Mouse (Mus musculus) kidney, embryonic 15.5 days (tissue): ENCODE measurements around the gene Hectd3. TPM values are rescaled to one million over a fixed set of nuclear protein-coding genes. Genes with fewer than 3 reads are reported as not detected.
A peak's percentile ranks its signal among the peaks of the same experiment; 100 is the strongest.

Experiments used
- ATAC-seq: fragments of 200-750 bp; cut with Nextera tagmentation; replicated peaks from 2 replicates; pipeline ENCODE4 v1.8.0; 2017; ENCODE audit warnings: moderate TSS enrichment; ENCODE audit not compliant: low FRiP score
- H3K27ac ChIP-seq: fragments of 300-500 bp; sonication (generic); 2 replicates; pipeline ENCODE4 v1.5.1; 2015; ENCODE audit warnings: mild to moderate bottlenecking, inconsistent platforms
- H3K27me3 ChIP-seq: fragments of 300-500 bp; sonication (generic); 2 replicates; pipeline ENCODE4 v1.6.1; 2015; ENCODE audit warnings: inconsistent platforms
- H3K36me3 ChIP-seq: fragments of 300-500 bp; sonication (generic); 2 replicates; pipeline ENCODE4 v1.6.1; 2015; ENCODE audit warnings: inconsistent platforms
- H3K4me1 ChIP-seq: fragments of 300-500 bp; sonication (generic); 2 replicates; pipeline ENCODE4 v1.6.1; 2015; ENCODE audit warnings: inconsistent platforms
- H3K4me2 ChIP-seq: fragments of 300-500 bp; sonication (generic); 2 replicates; pipeline ENCODE4 v1.6.1; 2015; ENCODE audit warnings: moderate library complexity, mild to moderate bottlenecking, inconsistent platforms
- H3K4me3 ChIP-seq: fragments of 300-500 bp; sonication (generic); replicated peaks from 2 replicates; pipeline ENCODE4 v1.5.1; 2015; ENCODE audit warnings: mild to moderate bottlenecking, inconsistent platforms
- H3K9ac ChIP-seq: fragments of 300-500 bp; sonication (generic); 2 replicates; pipeline ENCODE4 v1.6.1; 2015; ENCODE audit warnings: mild to moderate bottlenecking, inconsistent platforms
- H3K9me3 ChIP-seq: fragments of 300-500 bp; sonication (generic); replicated peaks from 2 replicates; pipeline ENCODE4 v1.6.1; 2016; ENCODE audit warnings: inconsistent platforms
- WGBS: fragments of 180-500 bp; shearing (Covaris S2); methylation state at CpG from one replicate; pipeline ENCODE4 v1.1.7; 2015; ENCODE audit warnings: mixed read lengths; 5-methylcytosine and 5-hydroxymethylcytosine counted together
- polyA plus RNA-seq: library from polyadenylated mRNA; unstranded; fragments of >200 nt; fragmentation: Nextera tagmentation; extraction: Ambion mirVana; gene quantifications from 2 replicates; pipeline ENCODE4 v1.2.1, GENCODE M21; 2015

Hectd3 gene
- polyA plus RNA-seq, 1 experiment from 2014 or later, result 10.2 TPM

DNA sequence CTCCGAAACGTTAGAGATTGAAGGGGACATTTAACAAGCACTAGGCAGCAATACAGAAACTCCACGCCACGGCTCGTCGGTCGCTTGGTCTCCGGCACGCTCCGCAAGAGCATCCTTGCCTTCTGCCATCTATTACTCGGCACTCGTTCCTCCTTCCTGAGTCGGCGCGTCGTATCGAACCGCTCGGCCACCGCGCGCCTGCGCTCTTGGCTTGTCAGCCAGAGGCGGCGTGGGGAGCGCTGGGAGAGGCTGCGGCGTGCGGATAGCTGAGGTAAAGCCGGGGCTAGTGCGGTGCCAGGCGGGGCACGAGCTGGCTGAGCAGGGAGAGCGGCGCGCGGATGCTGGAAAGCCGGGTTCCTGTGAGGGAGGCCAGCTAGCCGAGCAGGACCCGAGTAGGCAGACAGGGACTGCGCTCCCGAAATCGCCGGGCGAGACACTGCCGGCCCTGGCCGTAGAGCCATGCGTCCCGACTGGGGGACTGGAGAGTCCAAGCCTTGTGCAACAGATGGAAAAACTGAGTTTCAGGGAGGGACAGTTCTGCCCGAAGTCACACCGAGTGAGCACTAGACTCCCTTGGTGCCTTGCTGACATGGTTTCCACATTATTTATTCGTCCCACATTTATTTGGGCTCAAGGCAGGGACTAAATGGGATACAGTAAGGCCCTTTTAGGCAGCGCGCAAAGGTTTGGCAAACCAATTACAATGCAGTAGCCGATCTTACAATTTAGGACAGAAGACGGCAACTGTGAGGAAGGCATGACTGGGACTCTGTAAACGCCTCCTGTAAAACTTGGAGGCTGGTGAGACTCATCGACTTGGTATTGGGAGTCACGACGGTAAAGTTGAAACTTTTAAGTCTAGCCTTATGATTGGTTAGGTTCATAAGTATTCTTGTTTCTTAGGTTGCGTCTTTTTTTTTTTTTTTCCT, 24.4 kb downstream of the Hectd3 start, which contains the start of gene Eif2b3:
Eif2b3 (plus strand) TSS at position 197 of the 929 bp plus-strand sequence.
- H3K4me1 ChIP-seq, result peaks cover 13% of the 10 kb centered on the region
- H3K27me3 ChIP-seq, result no peaks in the 10 kb centered on the region
- ATAC-seq, result peak; percentile 96
- H3K27ac ChIP-seq, result peak within 1 kb of the TSS; percentile 66; the same call in 1 of the 2 replicates
- H3K9me3 ChIP-seq, result no peaks in the 10 kb centered on the region
- H3K4me3 ChIP-seq, result peak within 1 kb of the TSS; percentile 89
- peak within 1 kb of the TSS; percentile 83 for H3K9ac ChIP-seq
- WGBS, result under 1% methylated on average over 61 of the region's 61 CpGs
- H3K4me2 ChIP-seq, result peak within 1 kb of the TSS; percentile 73
- peaks cover 20% of the 10 kb centered on the region for H3K36me3 ChIP-seq

DNA sequence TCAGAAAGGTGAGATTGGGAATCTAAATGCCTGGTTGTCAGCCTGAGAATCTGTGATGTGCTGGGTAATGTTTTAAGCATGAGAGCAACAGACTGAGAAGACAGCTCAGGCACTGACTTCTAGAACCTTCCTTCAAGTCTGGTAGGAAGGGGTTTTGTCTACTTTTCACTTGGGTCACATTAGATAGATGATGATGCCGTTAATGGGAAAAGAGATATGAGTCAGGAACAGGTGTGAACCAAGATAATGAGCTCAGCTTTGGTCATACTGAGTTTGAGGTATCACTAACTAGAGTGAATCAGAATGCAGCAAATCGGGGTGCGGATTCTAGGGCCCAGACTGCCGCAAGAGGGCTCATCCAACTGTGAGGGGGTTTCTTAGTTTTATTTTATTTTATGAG, 28.4 kb downstream of the Hectd3 start:
- no peaks in the 10 kb centered on the region for H3K9me3 ChIP-seq
- H3K9ac ChIP-seq, result no peak overlapping the region
- H3K27ac ChIP-seq, result no peak overlapping the region
- 95% methylated on average over 4 of the region's 4 CpGs for WGBS
- ATAC-seq, result no peak
- H3K4me3 ChIP-seq, result no peak overlapping the region
- H3K4me2 ChIP-seq, result no peak overlapping the region
- peaks cover 13% of the 10 kb centered on the region for H3K4me1 ChIP-seq
- H3K36me3 ChIP-seq, result peaks cover 27% of the 10 kb centered on the region
- no peaks in the 10 kb centered on the region for H3K27me3 ChIP-seq

DNA sequence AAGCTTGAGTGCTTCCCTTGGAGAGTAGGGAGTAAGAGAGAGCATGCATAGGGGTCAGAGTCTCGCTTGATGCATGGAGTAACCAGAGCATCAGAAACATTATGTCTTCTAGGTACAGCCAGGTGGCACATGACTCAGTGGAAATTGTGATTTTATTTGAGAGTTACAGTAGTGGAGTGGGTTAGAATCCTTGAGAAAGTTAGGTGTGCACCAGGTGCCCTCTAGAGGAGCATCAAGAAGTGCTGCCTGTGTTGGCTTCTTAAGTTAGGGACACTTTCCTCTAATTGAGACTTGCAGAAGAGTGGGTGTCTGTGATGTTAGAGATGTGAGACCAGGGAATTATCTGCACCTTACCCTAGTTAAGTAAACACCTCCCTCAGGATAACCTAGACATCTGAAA, 36.0 kb downstream of the Hectd3 start:
- peaks cover 39% of the 10 kb centered on the region for H3K36me3 ChIP-seq
- H3K4me1 ChIP-seq, result no peaks in the 10 kb centered on the region
- no peak for ATAC-seq
- no peak overlapping the region for H3K4me2 ChIP-seq
- H3K27me3 ChIP-seq, result no peaks in the 10 kb centered on the region
- H3K9me3 ChIP-seq, result no peaks in the 10 kb centered on the region
- no peak overlapping the region for H3K27ac ChIP-seq
- WGBS, result 89% methylated on average over 1 of the region's 1 CpGs
- no peak overlapping the region for H3K9ac ChIP-seq
- H3K4me3 ChIP-seq, result no peak overlapping the region

- peaks cover 8% of the 10 kb centered on the region; the same call in 1 of the 2 replicates for H3K36me3 ChIP-seq
- no peaks in the 10 kb centered on the region for H3K9me3 ChIP-seq
- H3K27ac ChIP-seq, result peak overlapping the region; percentile 68
- WGBS, result 30% methylated on average over 9 of the region's 9 CpGs
- no peak overlapping the region for H3K9ac ChIP-seq
- no peak overlapping the region for H3K4me3 ChIP-seq
- no peak overlapping the region for H3K4me2 ChIP-seq
- peaks cover 19% of the 10 kb centered on the region for H3K4me1 ChIP-seq
- no peak for ATAC-seq
- H3K27me3 ChIP-seq, result no peaks in the 10 kb centered on the region
These were observed 45.0 kb downstream of the Hectd3 start for GRCm38 (mm10) chr4:117039925-117040687.

- Histone ChIP-seq H3K4me1 (peaks cover 19% of the 10 kb centered on the region), H3K4me2 (no peak overlapping the region), H3K27ac (peak overlapping the region; percentile 55; the same call in 1 of the 2 replicates), H3K9me3 (no peaks in the 10 kb centered on the region), H3K4me3 (no peak overlapping the region), H3K36me3 (peaks cover 9% of the 10 kb centered on the region; the same call in 1 of the 2 replicates), H3K27me3 (no peaks in the 10 kb centered on the region), H3K9ac (no peak overlapping the region)
- 75% methylated on average over 1 of the region's 1 CpGs for whole genome bisulfite sequencing
- no peak for ATAC-seq
These were observed 45.7 kb downstream of the Hectd3 start for GRCm38 (mm10) chr4:117040791-117041190.

DNA sequence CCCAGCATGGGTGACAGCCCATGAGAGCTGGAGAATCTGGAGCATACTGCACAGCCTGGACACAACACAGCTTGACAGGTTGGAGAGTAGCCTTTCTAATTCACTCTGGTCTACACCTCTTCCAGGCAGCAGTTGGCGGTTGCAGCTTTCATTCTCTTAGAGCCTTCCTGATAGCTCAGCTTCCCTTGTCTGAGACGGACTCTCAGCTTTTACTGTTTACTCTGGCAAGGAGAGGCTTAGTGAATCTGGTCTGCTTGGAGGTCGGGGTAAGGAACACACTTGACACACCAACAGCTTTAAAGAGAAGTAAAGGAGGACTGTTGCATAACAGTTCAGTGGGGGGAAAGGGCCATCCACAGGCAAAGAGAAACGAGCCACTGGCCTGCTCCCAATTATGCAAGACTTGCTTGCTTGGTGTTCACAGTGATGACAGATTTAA, 46.2 kb downstream of the Hectd3 start:
- no peaks in the 10 kb centered on the region for H3K27me3 ChIP-seq
- ATAC-seq, result 0 out of 2 replicates have a peak, but pooled peaks have one; percentile 12
- WGBS, result 54% methylated on average over 4 of the region's 4 CpGs
- peaks cover 9% of the 10 kb centered on the region; the same call in 1 of the 2 replicates for H3K36me3 ChIP-seq
- peaks cover 19% of the 10 kb centered on the region for H3K4me1 ChIP-seq
- no peak overlapping the region for H3K4me3 ChIP-seq
- no peak overlapping the region for H3K9ac ChIP-seq
- H3K4me2 ChIP-seq, result no peak overlapping the region
- H3K27ac ChIP-seq, result peak overlapping the region; percentile 29; the same call in 1 of the 2 replicates
- no peaks in the 10 kb centered on the region for H3K9me3 ChIP-seq

GRCm38 (mm10) chr4:117048836-117049235, 53.7 kb downstream of the Hectd3 start:
- ATAC-seq, result no peak
- H3K4me2 ChIP-seq, result no peak overlapping the region
- no peak overlapping the region for H3K9ac ChIP-seq
- H3K27ac ChIP-seq, result no peak overlapping the region
- no peak overlapping the region for H3K4me3 ChIP-seq
- H3K36me3 ChIP-seq, result peaks cover 40% of the 10 kb centered on the region
- WGBS, result 75% methylated on average over 3 of the region's 3 CpGs
- H3K4me1 ChIP-seq, result no peaks in the 10 kb centered on the region
- H3K9me3 ChIP-seq, result no peaks in the 10 kb centered on the region
- no peaks in the 10 kb centered on the region for H3K27me3 ChIP-seq

DNA sequence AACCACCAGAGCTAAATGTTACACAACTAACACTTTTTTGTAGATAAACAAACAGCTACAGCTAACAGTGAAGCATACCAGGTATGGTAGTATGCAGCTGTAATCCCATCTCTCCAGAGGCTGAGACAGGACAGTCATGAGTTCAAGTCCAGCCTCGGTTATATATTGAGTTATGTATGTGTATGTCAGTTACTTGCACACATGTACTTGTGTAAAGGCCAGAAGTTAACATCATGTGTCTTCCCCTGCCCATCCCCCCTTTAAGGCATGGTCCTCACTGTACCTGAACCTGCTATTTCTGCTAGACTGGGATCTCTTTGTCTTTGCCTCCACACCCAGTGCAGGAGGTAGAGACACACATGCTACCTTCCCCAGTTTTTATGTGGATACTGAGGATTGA, 54.4 kb downstream of the Hectd3 start:
- no peaks in the 10 kb centered on the region for H3K9me3 ChIP-seq
- H3K9ac ChIP-seq, result no peak overlapping the region
- WGBS, result 88% methylated on average over 1 of the region's 1 CpGs
- no peak overlapping the region for H3K4me2 ChIP-seq
- H3K4me1 ChIP-seq, result no peaks in the 10 kb centered on the region
- no peak for ATAC-seq
- no peaks in the 10 kb centered on the region for H3K27me3 ChIP-seq
- H3K27ac ChIP-seq, result no peak overlapping the region
- peaks cover 37% of the 10 kb centered on the region for H3K36me3 ChIP-seq
- no peak overlapping the region for H3K4me3 ChIP-seq

GRCm38 (mm10) chr4:117052626-117053025, 57.5 kb downstream of the Hectd3 start:
- no peaks in the 10 kb centered on the region for H3K4me1 ChIP-seq
- no peak overlapping the region for H3K4me2 ChIP-seq
- H3K36me3 ChIP-seq, result peaks cover 28% of the 10 kb centered on the region
- no peak overlapping the region for H3K27ac ChIP-seq
- 88% methylated on average over 4 of the region's 4 CpGs for WGBS
- H3K9ac ChIP-seq, result no peak overlapping the region
- no peaks in the 10 kb centered on the region for H3K27me3 ChIP-seq
- H3K9me3 ChIP-seq, result no peaks in the 10 kb centered on the region
- H3K4me3 ChIP-seq, result no peak overlapping the region
- ATAC-seq, result no peak

GRCm38 (mm10) chr4:117053956-117054355, 58.8 kb downstream of the Hectd3 start:
- no peaks in the 10 kb centered on the region for H3K9me3 ChIP-seq
- ATAC-seq, result no peak
- H3K4me2 ChIP-seq, result no peak overlapping the region
- no peaks in the 10 kb centered on the region for H3K4me1 ChIP-seq
- WGBS, result 86% methylated on average over 4 of the region's 4 CpGs
- H3K4me3 ChIP-seq, result no peak overlapping the region
- peaks cover 27% of the 10 kb centered on the region for H3K36me3 ChIP-seq
- no peaks in the 10 kb centered on the region for H3K27me3 ChIP-seq
- H3K9ac ChIP-seq, result no peak overlapping the region
- H3K27ac ChIP-seq, result no peak overlapping the region
